Mouse (Mus musculus): Measurements from ENCODE around the gene Brip1. TPM values are rescaled to one million over a fixed set of nuclear protein-coding genes. Genes with fewer than 3 reads are reported as not detected.
A peak's percentile ranks its signal among the peaks of the same experiment; 100 is the strongest.
"Not testable (repeated sequence)": the region's sequence is repeated elsewhere in the genome, so short reads cannot be mapped to it uniquely, and the experiment has no call there.

Brip1 gene
- under 1 TPM; 0.12 to 0.25 TPM for total RNA-seq (2021)

DNA sequence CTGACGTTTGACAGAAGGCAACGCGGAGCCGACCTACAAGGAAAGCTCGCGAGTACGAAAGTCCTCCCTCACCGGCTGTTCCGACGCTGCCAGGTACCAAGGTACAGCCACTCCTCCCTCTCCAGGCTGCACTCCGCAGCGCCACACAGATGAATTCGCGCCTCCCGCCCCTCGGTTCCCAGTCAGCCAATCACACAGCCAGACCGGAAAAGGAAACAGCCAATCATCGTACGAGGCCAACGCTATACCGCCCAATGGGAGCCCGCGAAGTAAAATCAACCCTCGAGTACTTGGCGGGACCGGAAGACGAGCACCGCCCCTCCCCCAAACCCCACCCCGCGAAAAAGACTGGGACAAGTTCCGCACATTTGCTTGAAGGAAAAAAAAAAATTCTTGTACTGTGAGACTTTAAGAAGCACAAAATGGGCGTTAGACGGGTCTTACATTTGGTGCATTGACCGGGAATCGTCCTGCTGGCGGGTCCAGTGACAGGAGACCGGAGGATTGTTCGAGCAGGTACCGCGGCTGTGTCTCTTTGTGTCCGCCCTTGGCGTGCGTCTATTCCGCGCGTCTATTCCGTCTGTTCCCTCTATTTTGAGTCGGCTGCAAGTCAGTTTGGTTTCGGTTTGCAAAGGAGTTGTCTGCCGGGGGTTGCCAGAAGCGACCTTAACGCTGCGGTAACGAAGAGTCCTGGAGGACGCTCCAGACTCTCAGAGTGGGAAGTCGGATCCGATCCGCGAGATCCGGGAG is at the start of gene Brip1:
Brip1 (minus strand) TSS at position 157 of the 750 bp plus-strand sequence.
- DNase-seq: peak; percentile 87 to 88

DNA sequence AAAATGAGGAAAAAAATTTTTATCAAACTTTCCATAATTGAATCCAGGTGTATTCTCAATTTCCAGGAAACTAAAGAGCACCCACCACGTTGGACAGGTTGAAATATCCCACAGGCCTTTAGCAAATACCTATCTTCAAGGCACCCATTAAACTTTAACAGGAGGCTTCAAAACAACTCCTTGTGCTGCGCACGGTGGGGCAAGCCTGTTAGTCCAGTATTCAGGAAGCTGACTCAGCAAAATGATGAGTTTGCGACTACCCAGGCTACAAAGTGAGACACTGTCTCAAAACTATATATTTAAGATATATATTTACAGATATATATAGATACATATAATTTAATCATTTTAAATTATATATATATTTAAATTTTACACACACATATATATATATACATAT is 31.5 kb upstream of the Brip1 start:
- no peak for DNase-seq

- DNase-seq: no peak
Measured at GRCm38 (mm10) chr11:86231781-86232350, 30.9 kb upstream of the Brip1 start.

GRCm38 (mm10) chr11:86226646-86227180 is 25.7 kb upstream of the Brip1 start:
- no peak for DNase-seq

- DNase-seq: no peak
Measured at GRCm38 (mm10) chr11:86225761-86226160, 24.8 kb upstream of the Brip1 start.

DNA sequence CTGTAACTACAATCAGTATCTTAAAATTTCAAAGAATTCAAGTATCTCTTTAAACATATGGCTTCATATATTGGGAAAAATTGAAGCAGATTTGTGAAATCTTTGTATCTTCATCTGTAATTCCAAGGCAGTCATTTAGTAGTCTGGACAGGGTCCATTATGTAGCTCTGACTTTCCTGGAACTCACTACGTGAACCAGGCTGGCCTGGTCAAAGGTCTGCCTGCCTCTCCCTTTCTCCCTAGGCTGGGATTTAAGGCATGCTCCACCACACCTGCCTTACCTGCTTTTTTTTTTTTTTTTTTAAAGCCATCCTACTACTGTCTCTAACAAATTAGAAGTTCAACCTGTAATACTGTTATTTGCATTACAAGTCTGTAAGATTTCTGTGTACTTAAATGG is 10.8 kb upstream of the Brip1 start:
- DNase-seq: no peak

GRCm38 (mm10) chr11:86209123-86209522 is 8.1 kb upstream of the Brip1 start:
- no peak for DNase-seq

- DNase-seq: no peak
Measured at GRCm38 (mm10) chr11:86205876-86206275, 4.9 kb upstream of the Brip1 start.

DNA sequence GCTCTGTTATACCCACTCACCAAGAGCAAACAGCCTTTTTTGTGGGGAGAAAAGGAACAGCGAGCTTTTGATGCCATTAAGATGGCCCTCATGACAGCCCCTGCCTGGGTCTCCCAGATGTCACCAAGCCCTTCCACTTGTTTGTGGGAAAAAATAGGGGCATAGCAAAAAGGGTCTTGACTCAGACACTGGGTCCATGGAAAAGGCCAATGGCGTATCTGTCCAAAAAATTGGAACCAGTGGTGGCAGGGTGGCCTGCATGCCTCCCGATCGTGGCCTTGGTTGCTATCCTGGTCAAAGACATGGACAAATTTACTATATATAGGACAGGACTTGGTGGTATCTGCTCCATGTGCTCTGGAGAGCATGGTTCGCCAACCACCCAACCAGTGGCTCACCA is 4.0 kb upstream of the Brip1 start:
- DNase-seq: no peak

DNA sequence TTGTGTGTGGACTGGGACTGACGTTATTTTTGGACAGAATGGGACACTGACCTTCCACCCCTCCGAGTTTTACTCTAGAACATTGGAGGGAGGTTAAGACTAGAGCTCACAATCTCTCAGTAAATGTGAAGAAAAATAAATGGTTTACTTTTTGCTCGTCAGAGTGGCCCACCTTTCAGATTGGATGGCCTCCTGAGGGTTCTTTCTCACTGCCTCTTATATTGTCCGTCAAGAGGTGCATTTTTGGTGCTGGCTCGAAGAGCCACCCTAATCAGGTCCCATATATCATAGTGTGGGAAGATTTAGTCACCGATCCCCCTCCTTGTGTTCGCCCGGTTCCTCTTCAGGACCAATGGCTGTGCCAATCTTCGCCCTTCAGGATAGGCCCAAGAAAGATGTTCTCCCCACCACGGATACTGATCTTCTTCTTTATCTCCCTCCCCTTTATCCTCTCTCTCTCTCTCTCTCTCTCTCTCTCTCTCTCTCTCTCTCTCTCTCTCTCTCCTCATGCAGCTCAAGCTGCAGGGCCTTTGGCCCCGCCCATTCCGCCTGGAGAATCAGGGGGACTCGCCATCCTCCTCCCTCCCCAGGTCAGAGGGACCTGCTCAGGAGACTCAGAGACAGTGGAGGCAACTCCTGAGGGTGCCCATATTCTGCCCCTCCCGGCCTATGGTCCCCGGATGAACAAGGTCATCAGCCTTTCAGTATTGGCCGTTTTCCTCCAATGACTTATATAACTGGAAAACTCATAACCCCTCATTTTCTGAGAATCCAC is 1.1 kb upstream of the Brip1 start:
- DNase-seq: no peak

DNA sequence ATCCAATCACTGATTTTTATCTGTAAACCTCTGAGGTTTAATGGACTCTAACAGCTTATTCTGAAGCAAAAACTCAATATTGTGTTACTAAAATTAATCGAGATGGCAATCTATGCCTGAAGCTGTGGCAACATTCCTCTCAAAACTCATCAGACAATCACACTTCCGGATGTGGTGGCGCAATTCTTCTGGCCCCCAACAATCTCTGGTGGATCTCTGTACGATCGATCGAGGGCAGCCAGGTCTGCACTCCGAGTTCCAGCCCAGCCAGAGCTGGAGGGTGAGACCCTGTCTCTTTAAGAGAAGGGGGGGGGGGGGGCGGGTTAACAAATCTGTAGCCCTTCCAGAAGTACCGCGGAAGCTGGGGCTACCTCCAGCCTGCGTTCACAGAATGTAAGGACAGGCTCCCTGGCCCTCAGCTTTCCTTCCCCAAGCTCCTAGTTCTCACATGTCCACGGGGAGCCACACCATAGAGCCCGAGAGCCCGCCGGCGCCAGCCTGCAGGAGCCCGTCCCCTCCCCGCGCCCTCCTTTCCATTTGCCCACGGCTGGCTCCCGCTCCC is 452 bp downstream of the Brip1 start:
- no peak for DNase-seq

DNA sequence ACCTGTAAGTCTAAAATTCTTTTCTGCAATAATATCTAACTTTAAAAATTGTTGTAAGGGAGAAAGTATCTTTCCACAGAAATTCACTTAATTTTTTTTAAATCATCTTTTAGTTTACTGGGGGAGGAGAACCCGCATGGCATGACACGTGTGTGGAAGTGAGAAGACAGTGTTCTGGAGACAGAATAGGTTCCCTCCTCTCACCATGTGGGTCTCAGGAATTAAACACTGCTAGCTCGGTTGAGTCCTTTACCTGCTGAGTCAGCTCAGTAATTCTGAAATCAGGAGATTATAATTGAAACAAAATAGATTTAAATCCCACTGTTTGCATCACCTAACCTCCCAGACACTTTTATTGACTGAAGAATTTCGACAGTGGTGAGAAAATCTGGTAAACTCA is 1.3 kb downstream of the Brip1 start:
- DNase-seq: no peak

- not testable (repeated sequence) for DNase-seq
Measured at GRCm38 (mm10) chr11:86185224-86185623, 15.8 kb downstream of the Brip1 start.

- no peak for DNase-seq
Measured at GRCm38 (mm10) chr11:86175833-86176232, 25.2 kb downstream of the Brip1 start.

- peak; percentile 18 to 19 for DNase-seq
Measured at GRCm38 (mm10) chr11:86174173-86174572, 26.8 kb downstream of the Brip1 start.

DNA sequence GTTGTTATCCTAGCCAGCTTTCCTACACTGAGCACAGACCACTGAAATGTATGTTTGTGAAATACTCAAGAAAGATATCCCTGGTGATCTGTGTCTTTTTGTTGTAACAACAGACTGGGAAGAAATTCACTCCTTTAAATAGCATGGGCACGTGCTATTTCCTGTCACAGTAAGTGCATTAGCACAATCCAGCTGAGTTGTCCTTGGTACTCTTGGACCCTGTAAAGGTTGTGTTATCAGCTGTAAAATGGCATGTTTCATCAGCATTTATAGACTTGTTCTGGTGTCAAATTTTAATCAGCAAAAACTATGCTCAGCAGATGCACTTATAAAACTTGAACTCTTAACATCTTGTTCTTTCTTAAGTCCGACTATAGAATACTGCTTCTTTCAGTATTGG is 30.2 kb downstream of the Brip1 start:
- no peak for DNase-seq

DNA sequence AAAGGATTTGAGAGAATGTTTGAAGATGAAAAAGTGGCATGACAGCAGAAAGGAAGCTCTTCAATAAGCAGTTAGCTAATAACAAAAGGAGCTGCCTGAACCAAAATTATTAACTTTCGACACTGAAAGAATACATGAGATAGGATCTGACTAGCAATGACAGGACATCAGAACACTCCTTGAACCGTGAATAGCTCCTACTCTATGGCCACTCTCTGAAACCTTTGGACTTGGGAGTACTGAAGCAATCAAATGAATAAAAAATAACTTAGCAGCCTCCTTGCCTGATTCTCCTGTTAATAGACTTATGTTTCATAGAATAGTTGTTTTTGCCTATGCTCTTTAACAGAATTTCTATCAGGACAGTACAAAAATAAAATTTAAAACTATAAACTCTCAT is 40.7 kb downstream of the Brip1 start:
- no peak for DNase-seq

GRCm38 (mm10) chr11:86158950-86159349 is 42.0 kb downstream of the Brip1 start:
- DNase-seq: no peak

- DNase-seq: no peak
Measured at GRCm38 (mm10) chr11:86155638-86156037, 45.4 kb downstream of the Brip1 start.

DNA sequence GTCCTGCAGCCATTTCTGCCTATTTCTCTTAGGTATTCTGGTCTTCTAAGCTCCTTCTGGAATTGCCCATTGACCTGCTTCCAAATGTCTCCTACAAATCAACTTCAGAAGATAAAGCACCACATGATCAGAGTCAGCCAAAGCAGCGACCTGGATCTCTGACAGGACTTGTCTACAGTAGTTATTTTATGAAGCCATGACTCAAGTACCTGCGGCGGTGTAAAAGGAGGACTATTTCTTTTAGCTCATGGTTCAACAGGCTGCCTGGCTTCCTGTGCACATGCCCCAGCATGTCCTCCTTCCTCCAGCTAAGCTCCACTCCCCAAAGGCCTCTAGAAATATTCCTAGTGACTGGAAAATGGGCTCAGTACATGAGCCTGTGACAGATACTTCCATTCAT is 69.7 kb downstream of the Brip1 start:
- no peak for DNase-seq

DNA sequence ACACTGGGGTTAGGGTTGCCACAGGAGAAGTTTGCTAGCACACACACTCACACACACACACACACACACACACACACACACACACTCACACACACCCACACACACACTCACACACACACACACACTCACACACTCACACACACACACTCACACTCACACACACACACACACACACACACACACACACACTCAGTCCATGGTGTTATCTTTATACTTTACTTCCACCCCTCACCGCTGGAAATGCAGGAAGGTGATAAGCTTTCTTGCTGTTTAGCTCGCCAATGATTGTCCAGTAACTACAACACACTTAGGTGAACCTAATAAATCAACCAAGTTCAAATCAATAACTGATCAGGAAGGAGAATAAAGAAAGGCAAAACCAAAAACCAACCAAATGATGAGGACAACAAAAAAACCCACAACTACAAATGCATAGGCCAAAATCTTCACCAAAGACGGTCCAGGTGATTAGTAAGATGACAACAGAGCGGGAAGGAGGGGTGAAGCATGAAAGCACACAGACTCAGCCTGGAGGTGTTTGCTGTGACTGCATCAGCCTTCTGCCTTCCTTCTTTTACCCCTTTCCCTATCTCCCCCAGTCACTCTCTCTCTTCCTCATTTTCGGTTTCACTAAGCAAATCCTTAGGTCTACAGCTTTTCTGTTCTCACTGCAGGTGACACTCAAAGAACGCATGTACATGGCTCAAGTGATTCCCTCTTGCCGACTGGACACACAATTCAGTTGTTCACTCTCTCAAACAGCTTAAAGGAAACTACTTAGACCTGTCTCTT is 83.7 kb downstream of the Brip1 start:
- no peak for DNase-seq

DNA sequence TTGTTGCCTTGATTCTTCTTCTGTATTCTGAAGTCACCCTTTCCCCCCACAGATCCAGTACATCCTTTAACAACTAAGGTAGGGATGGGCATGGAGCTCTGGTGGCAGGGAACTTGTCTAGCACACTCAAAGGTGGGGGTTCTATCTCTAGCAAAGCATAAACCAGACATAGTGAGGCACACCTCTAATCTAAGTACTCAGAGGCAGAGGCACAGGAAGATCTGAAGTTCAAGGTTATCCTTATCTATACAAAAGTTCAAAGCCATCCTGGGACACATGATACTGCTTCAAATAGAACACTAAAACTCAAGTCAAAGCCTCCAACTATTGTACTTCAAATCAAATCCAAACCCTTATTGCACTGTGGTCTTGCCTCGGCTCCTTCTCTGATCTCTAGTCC is 85.0 kb downstream of the Brip1 start:
- DNase-seq: no peak

Data from layer of hippocampus, postnatal 36 days (tissue).